Mouse (Mus musculus) testis, adult 2 months (tissue): ENCODE measurements at regions not wholly inside any gene's neighbourhood (a gene's known extent, or its start where the extent isn't known, plus 50 kb on each side); places are given as distances from the start of the nearest gene placed in this dataset.

Experiments
- CTCF ChIP-seq: fragments of 200-500 bp; IDR thresholded peaks from 2 replicates; pipeline ENCODE4 v1.5.1; 2012; ENCODE audit warnings: low read depth, mild to moderate bottlenecking, inconsistent platforms, low read length, moderate library complexity; ENCODE audit not compliant: control insufficient read depth, insufficient read depth, insufficient replicate concordance
- POLR2A ChIP-seq: fragments of 200-500 bp; IDR thresholded peaks from 2 replicates; pipeline ENCODE4 v1.6.1; 2012; ENCODE audit warnings: low read depth, mild to moderate bottlenecking, inconsistent platforms, low read length, moderate library complexity; ENCODE audit not compliant: control insufficient read depth

DNA sequence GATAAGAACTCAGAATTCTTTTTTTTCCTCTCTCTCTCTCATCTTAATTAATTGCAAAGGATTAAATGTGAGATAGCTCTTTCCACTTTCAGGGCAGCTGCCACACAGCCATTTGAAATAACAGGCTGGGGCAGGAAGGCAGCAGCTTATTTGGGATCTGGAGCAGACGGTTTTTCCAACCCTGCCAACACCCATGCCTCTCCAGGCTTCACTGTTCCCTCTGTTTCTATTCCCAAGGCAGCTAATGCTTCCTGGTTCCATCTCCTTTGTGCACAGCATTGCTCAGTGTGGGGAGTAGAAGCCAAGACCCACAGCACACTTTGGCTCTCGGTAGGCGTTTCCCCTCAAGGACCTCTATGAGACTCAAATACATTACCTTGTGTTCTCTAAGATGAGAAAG is 109.4 kb upstream of the Nr4a3 start:
- TF ChIP-seq CTCF: no peak
- TF ChIP-seq POLR2A: no peak
